Mouse (Mus musculus): ENCODE results near the gene Mrps2. TPM values are rescaled to one million over a fixed set of nuclear protein-coding genes. Genes with fewer than 3 reads are reported as not detected.

Gene Mrps2
- polyA plus RNA-seq, 1 experiment from 2014 or later, result 66.9 TPM

Other genes with a start within 250 kb of the Mrps2 start
- gene Ppp1r26, start 21.3 kb upstream of the Mrps2 start, polyA plus RNA-seq (2014; fragmentation: Nextera tagmentation; extraction: Ambion mirVana), result 4.0 and 5.0 TPM in 2 replicates
- 0.42 and 0.99 TPM in 2 replicates for gene 1700007K13Rik, start 1.7 kb upstream of the Mrps2 start, polyA plus RNA-seq (2014; fragmentation: Nextera tagmentation; extraction: Ambion mirVana)
- gene Gbgt1, start 28.8 kb downstream of the Mrps2 start, polyA plus RNA-seq (2014; fragmentation: Nextera tagmentation; extraction: Ambion mirVana), result 0.82 TPM in 1 of 2 replicates, not detected in the other
- gene Gm10134, start 38.0 kb downstream of the Mrps2 start, polyA plus RNA-seq (2014; fragmentation: Nextera tagmentation; extraction: Ambion mirVana), result 1.0 TPM in 1 of 2 replicates, not detected in the other
- 62.8 and 86.7 TPM in 2 replicates for gene Ralgds, start 45.1 kb downstream of the Mrps2 start, polyA plus RNA-seq (2014; fragmentation: Nextera tagmentation; extraction: Ambion mirVana)
- not detected in 2 replicates for gene Cel, start 95.3 kb downstream of the Mrps2 start, polyA plus RNA-seq (2014; fragmentation: Nextera tagmentation; extraction: Ambion mirVana)
- 39.7 and 43.8 TPM in 2 replicates for gene Gtf3c5, start 115.7 kb downstream of the Mrps2 start, polyA plus RNA-seq (2014; fragmentation: Nextera tagmentation; extraction: Ambion mirVana)
- 2.6 and 3.3 TPM in 2 replicates for gene Gfi1b, start 153.9 kb downstream of the Mrps2 start, polyA plus RNA-seq (2014; fragmentation: Nextera tagmentation; extraction: Ambion mirVana)
- 24.1 TPM in 2 replicates for gene Tsc1, start 173.2 kb downstream of the Mrps2 start, polyA plus RNA-seq (2014; fragmentation: Nextera tagmentation; extraction: Ambion mirVana)
- gene Spaca9, start 231.7 kb downstream of the Mrps2 start, polyA plus RNA-seq (2014; fragmentation: Nextera tagmentation; extraction: Ambion mirVana), result 0.99 and 1.2 TPM in 2 replicates
- gene Ak8, start 232.1 kb downstream of the Mrps2 start, polyA plus RNA-seq (2014; fragmentation: Nextera tagmentation; extraction: Ambion mirVana), result 0.34 and 0.41 TPM in 2 replicates

Measured in neural tube, embryonic 11.5 days (tissue).